Mouse (Mus musculus) CD4-positive, CD25-positive, alpha-beta regulatory T cell, adult 4 months (primary cell): Measurements from ENCODE around the gene Erfe. TPM values are rescaled to one million over a fixed set of nuclear protein-coding genes. Genes with fewer than 3 reads are reported as not detected.

ENCODE experiments used
- polyA plus RNA-seq, 2 experiments: library from polyadenylated mRNA; unstranded; fragments of 100-300 nt; shearing (Covaris generic); gene quantifications; one replicate each; pipeline ENCODE4 v1.2.1; 2017

The Erfe gene
- polyA plus RNA-seq, 2 experiments from 2014 or later, result not detected

Other genes with a start within 250 kb of the Erfe start
- gene Rbm44, start 221.3 kb upstream of the Erfe start, polyA plus RNA-seq, result 1 to 10 TPM in 1 of 2 experiments, under 1 TPM in 1; 0.83 to 2.2 TPM
- 10 to 100 TPM; 28.9 to 31.6 TPM for gene Ramp1, start 186.6 kb upstream of the Erfe start, polyA plus RNA-seq
- 10 to 100 TPM; 85.2 to 93.4 TPM for gene Ube2f, start 116.1 kb upstream of the Erfe start, polyA plus RNA-seq
- 10 to 100 TPM; 57.1 to 91.0 TPM for gene Scly, start 68.1 kb upstream of the Erfe start, polyA plus RNA-seq
- gene Espnl, start 44.4 kb upstream of the Erfe start, polyA plus RNA-seq, result not detected
- not detected for gene Klhl30, start 15.4 kb upstream of the Erfe start, polyA plus RNA-seq
- 10 to 100 TPM; 30.3 to 36.3 TPM for gene Ilkap, start 32.4 kb downstream of the Erfe start, polyA plus RNA-seq
- gene Hes6, start 47.6 kb downstream of the Erfe start, polyA plus RNA-seq, result 10 to 100 TPM; 11.4 to 12.5 TPM
- 1 to 10 TPM; 1.9 to 2.1 TPM for gene Per2, start 92.9 kb downstream of the Erfe start, polyA plus RNA-seq
- 1 to 10 TPM; 3.5 to 5.2 TPM for gene Traf3ip1, start 128.2 kb downstream of the Erfe start, polyA plus RNA-seq
- 1 to 10 TPM; 2.6 to 3.6 TPM for gene Asb1, start 174.1 kb downstream of the Erfe start, polyA plus RNA-seq